Mouse (Mus musculus): ENCODE results near the gene Anks1.

GRCm38 (mm10) chr17:28061472-28061871 lies 152.4 kb downstream of the Anks1 start:
- TF ChIP-seq CTCF (IDR thresholded peaks at IDR 0.05; ENCODE audit: borderline replicate concordance, insufficient read depth, low read depth, low read length): peak; percentile 72
- no peak for TF ChIP-seq POLR2A (IDR thresholded peaks at IDR 0.05; ENCODE audit: borderline replicate concordance, insufficient read depth, low read length)
